Mouse (Mus musculus) forebrain, embryonic 14.5 days (tissue): ENCODE data around the gene H2afv. TPM values are rescaled to one million over a fixed set of nuclear protein-coding genes. Genes with fewer than 3 reads are reported as not detected.

Experiments used
- ATAC-seq: fragments of 200-750 bp; cut with Nextera tagmentation; 2 replicates; pipeline ENCODE4 v1.8.0; 2017; ENCODE audit warnings: mild to moderate bottlenecking, moderate library complexity
- DNase-seq: peaks from one replicate; pipeline ENCODE4 v3.0.0-alpha.2; 2015; ENCODE audit warnings: low spot score
- H3K27ac ChIP-seq: fragments of 300-500 bp; sonication (generic); 2 replicates; pipeline ENCODE4 v1.5.1; 2014; ENCODE audit warnings: low read depth, mild to moderate bottlenecking, control low read depth, low read length, moderate library complexity
- H3K27me3 ChIP-seq: fragments of 300-500 bp; sonication (generic); replicated peaks from 2 replicates; pipeline ENCODE4 v1.6.1; 2014; ENCODE audit warnings: low read length, control low read depth, mixed read lengths; ENCODE audit not compliant: control insufficient read depth, insufficient read depth
- H3K36me3 ChIP-seq: fragments of 300-500 bp; sonication (generic); 2 replicates; pipeline ENCODE4 v1.6.1; 2014; ENCODE audit warnings: low read length, control low read depth; ENCODE audit not compliant: control insufficient read depth, insufficient read depth
- H3K4me1 ChIP-seq: fragments of 300-500 bp; sonication (generic); 2 replicates; pipeline ENCODE4 v1.6.1; 2014; ENCODE audit warnings: antibody characterized with exemption, low read length, control low read depth; ENCODE audit not compliant: control insufficient read depth, insufficient read depth
- H3K4me2 ChIP-seq: fragments of 300-500 bp; sonication (generic); 2 replicates; pipeline ENCODE4 v1.6.1; 2014; ENCODE audit warnings: mild to moderate bottlenecking, control low read depth, low read length
- H3K4me3 ChIP-seq: fragments of 300-500 bp; sonication (generic); 2 replicates; pipeline ENCODE4 v1.5.1; 2014; ENCODE audit warnings: low read depth, low read length, control low read depth
- H3K9ac ChIP-seq: fragments of 300-500 bp; sonication (generic); 2 replicates; pipeline ENCODE4 v1.6.1; 2014; ENCODE audit warnings: mild to moderate bottlenecking, low read length, control low read depth, moderate library complexity
- H3K9me3 ChIP-seq: fragments of 300-500 bp; sonication (generic); replicated peaks from 2 replicates; pipeline ENCODE4 v1.6.1; 2016; ENCODE audit warnings: low read length, control low read depth, mixed read lengths; ENCODE audit not compliant: control insufficient read depth
- WGBS: fragments of 180-500 bp; shearing (Covaris S2); extraction: QIAGEN DNeasy Blood & Tissue Kit; methylation state at CpG from one replicate; pipeline ENCODE4 v1.1.7; 2014; 5-methylcytosine and 5-hydroxymethylcytosine counted together
- polyA plus RNA-seq: library from polyadenylated mRNA; unstranded; fragments of >200 nt; fragmentation: Nextera tagmentation; extraction: Ambion mirVana; gene quantifications from 2 replicates; pipeline ENCODE4 v1.2.1, GENCODE M21; 2014

The H2afv gene
- polyA plus RNA-seq, 1 experiment from 2014 or later, result 826 TPM

GRCm38 (mm10) chr11:6481669-6482185 lies 37.5 kb upstream of the H2afv start:
- H3K9ac ChIP-seq, result no peak overlapping the region
- no peak overlapping the region for H3K27ac ChIP-seq
- no peaks in the 10 kb centered on the region for H3K9me3 ChIP-seq
- WGBS, result 78% methylated on average over 6 of the region's 6 CpGs
- DNase-seq, result no peak
- no peaks in the 10 kb centered on the region for H3K4me1 ChIP-seq
- H3K36me3 ChIP-seq, result no peaks in the 10 kb centered on the region
- no peaks in the 10 kb centered on the region; the same call in 1 of the 2 replicates for H3K27me3 ChIP-seq
- H3K4me3 ChIP-seq, result no peak overlapping the region
- ATAC-seq, result no peak
- no peak overlapping the region for H3K4me2 ChIP-seq

- H3K4me1 ChIP-seq, result no peaks in the 10 kb centered on the region
- H3K9me3 ChIP-seq, result no peaks in the 10 kb centered on the region
- ATAC-seq, result no peak
- no peak overlapping the region for H3K4me3 ChIP-seq
- H3K4me2 ChIP-seq, result no peak overlapping the region
- H3K36me3 ChIP-seq, result no peaks in the 10 kb centered on the region
- WGBS, result 82% methylated on average over 13 of the region's 13 CpGs
- no peak overlapping the region for H3K27ac ChIP-seq
- no peak for DNase-seq
- H3K27me3 ChIP-seq, result no peaks in the 10 kb centered on the region; the same call in 1 of the 2 replicates
- no peak overlapping the region for H3K9ac ChIP-seq
Observed at GRCm38 (mm10) chr11:6480681-6481405, 36.6 kb upstream of the H2afv start.

GRCm38 (mm10) chr11:6480191-6480590 lies 35.9 kb upstream of the H2afv start:
- H3K4me1 ChIP-seq, result no peaks in the 10 kb centered on the region
- no peaks in the 10 kb centered on the region; the same call in 1 of the 2 replicates for H3K27me3 ChIP-seq
- no peak overlapping the region for H3K4me3 ChIP-seq
- ATAC-seq, result no peak
- H3K27ac ChIP-seq, result no peak overlapping the region
- H3K9ac ChIP-seq, result no peak overlapping the region
- DNase-seq, result no peak
- 67% methylated on average over 7 of the region's 7 CpGs for WGBS
- H3K4me2 ChIP-seq, result no peak overlapping the region
- H3K36me3 ChIP-seq, result no peaks in the 10 kb centered on the region
- H3K9me3 ChIP-seq, result no peaks in the 10 kb centered on the region

GRCm38 (mm10) chr11:6479231-6479630 lies 35.0 kb upstream of the H2afv start:
- Histone ChIP-seq H3K4me1 (peaks cover 4% of the 10 kb centered on the region), H3K27me3 (no peaks in the 10 kb centered on the region; the same call in 1 of the 2 replicates), H3K27ac (no peak overlapping the region), H3K36me3 (no peaks in the 10 kb centered on the region), H3K9me3 (no peaks in the 10 kb centered on the region), H3K9ac (no peak overlapping the region), H3K4me3 (no peak overlapping the region), H3K4me2 (no peak overlapping the region)
- WGBS, result 81% methylated on average over 2 of the region's 2 CpGs
- DNase-seq, result no peak
- no peak for ATAC-seq

- Histone ChIP-seq H3K27me3 (no peaks in the 10 kb centered on the region; the same call in 1 of the 2 replicates), H3K27ac (no peak overlapping the region), H3K4me1 (peaks cover 20% of the 10 kb centered on the region), H3K4me2 (no peak overlapping the region), H3K36me3 (peaks cover 2% of the 10 kb centered on the region; the same call in 1 of the 2 replicates), H3K9ac (no peak overlapping the region), H3K9me3 (no peaks in the 10 kb centered on the region), H3K4me3 (no peak overlapping the region)
- ATAC-seq (no peak), DNase-seq (no peak)
- WGBS, result 100% methylated on average over 1 of the region's 1 CpGs
Observed at GRCm38 (mm10) chr11:6477350-6477749, 33.1 kb upstream of the H2afv start.

- no peak for DNase-seq
- WGBS, result 74% methylated on average over 6 of the region's 6 CpGs
- Histone ChIP-seq H3K9ac (no peak overlapping the region), H3K4me3 (no peak overlapping the region), H3K27ac (no peak overlapping the region), H3K9me3 (no peaks in the 10 kb centered on the region), H3K4me2 (no peak overlapping the region), H3K27me3 (no peaks in the 10 kb centered on the region; the same call in 1 of the 2 replicates), H3K36me3 (peaks cover 2% of the 10 kb centered on the region; the same call in 1 of the 2 replicates), H3K4me1 (peaks cover 23% of the 10 kb centered on the region)
- ATAC-seq, result no peak
Observed at GRCm38 (mm10) chr11:6476876-6477275, 32.6 kb upstream of the H2afv start.

- H3K4me1 ChIP-seq, result peaks cover 27% of the 10 kb centered on the region
- DNase-seq (peak; percentile 93), ATAC-seq (peak; percentile 96)
- H3K4me2 ChIP-seq, result peak within 1 kb of the TSS; percentile 98
- peaks cover 2% of the 10 kb centered on the region; the same call in 1 of the 2 replicates for H3K36me3 ChIP-seq
- under 1% methylated on average over 36 of the region's 76 CpGs for WGBS
- peak within 1 kb of the TSS; percentile 80 for H3K9ac ChIP-seq
- no peaks in the 10 kb centered on the region for H3K27me3 ChIP-seq
- H3K4me3 ChIP-seq, result peak within 1 kb of the TSS; percentile 96
- H3K9me3 ChIP-seq, result no peaks in the 10 kb centered on the region
- peak within 1 kb of the TSS; percentile 95 for H3K27ac ChIP-seq
Observed at GRCm38 (mm10) chr11:6475867-6476484, 31.7 kb upstream of the H2afv start, which contains the start of gene Purb. Gene Purb, minus strand, starts transcription at chr11:6475917.

GRCm38 (mm10) chr11:6474874-6475731 lies 30.9 kb upstream of the H2afv start:
- ATAC-seq (peak; percentile 22), DNase-seq (peak; percentile 55)
- under 1% methylated on average over 86 of the region's 109 CpGs for WGBS
- peaks cover 36% of the 10 kb centered on the region for H3K4me1 ChIP-seq
- H3K9me3 ChIP-seq, result no peaks in the 10 kb centered on the region
- no peaks in the 10 kb centered on the region for H3K27me3 ChIP-seq
- peak overlapping the region; percentile 95 for H3K27ac ChIP-seq
- H3K36me3 ChIP-seq, result peaks cover 2% of the 10 kb centered on the region; the same call in 1 of the 2 replicates
- peak overlapping the region; percentile 98 for H3K4me2 ChIP-seq
- H3K4me3 ChIP-seq, result peak overlapping the region; percentile 96
- H3K9ac ChIP-seq, result peak overlapping the region; percentile 80
